Mouse (Mus musculus): ENCODE data around the gene Prss44.
A peak's percentile ranks its signal among the peaks of the same experiment; 100 is the strongest.

DNA sequence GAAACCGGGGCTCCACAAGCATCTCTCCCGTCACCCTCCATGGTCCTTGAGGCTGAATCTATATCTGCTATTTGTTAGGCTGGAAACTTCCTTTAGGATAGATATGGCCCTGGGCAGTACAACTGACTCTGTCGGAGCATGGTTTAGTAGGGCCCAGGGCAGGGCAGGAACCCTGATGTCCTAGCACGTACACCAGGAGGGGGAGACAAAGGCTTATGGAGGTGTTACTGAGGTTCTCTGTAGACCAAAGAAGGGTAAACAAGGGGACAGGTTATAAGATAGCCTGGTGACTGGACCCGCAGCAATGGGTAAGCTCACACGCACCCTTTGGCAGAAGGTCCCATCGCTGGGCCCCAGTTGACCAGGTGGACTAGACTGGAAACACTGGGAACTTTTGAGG, 35.2 kb upstream of the Prss44 start:
- TF ChIP-seq CTCF (IDR thresholded peaks at IDR 0.05; ENCODE audit: borderline replicate concordance, insufficient read depth, low read length) = 0 out of 2 replicates have a peak, but pooled peaks have one; percentile 2
- no peak for TF ChIP-seq POLR2A (IDR thresholded peaks at IDR 0.05; ENCODE audit: low read depth, low read length)

All from embryonic fibroblast, embryonic 13.5 days (primary cell).